30 mouse cellular contexts compared by ENCODE assay signal in genomic region chr19:30051479-30051878, GRCm38 (mm10). TPM values are rescaled to one million over a fixed set of nuclear protein-coding genes. Genes with fewer than 3 reads are reported as not detected.
"Had no signal": no experiment of that assay in that cellular context is flagged by ENCODE, and none has a peak within 500 bp of the region (broad histone marks: within the 10 kb centered on the region; RNA-seq: fewer than 3 reads in every experiment).

No protein-coding gene starts in this region.

- H3K4me1 ChIP-seq: limb, embryonic 10.5 days; limb, embryonic 13.5 days; midbrain, embryonic 10.5 days; neural tube, embryonic 12.5 days had no signal

- H3K27ac ChIP-seq: kidney, postnatal 0 days; layer of hippocampus, adult 2 months; limb, embryonic 10.5 days; limb, embryonic 13.5 days; midbrain, embryonic 10.5 days; neural tube, embryonic 12.5 days; neural tube, embryonic 15.5 days; stomach, postnatal 0 days had no signal

- H3K4me3 ChIP-seq: layer of hippocampus, adult 2 months; limb, embryonic 10.5 days; limb, embryonic 13.5 days; megakaryocyte, embryonic 14.5 days; midbrain, embryonic 10.5 days; neural tube, embryonic 12.5 days; neural tube, embryonic 15.5 days had no signal

- H3K9me3 ChIP-seq: limb, embryonic 10.5 days; limb, embryonic 13.5 days; midbrain, embryonic 10.5 days; neural tube, embryonic 12.5 days; neural tube, embryonic 15.5 days had no signal

- H3K4me2 ChIP-seq: limb, embryonic 13.5 days; lung, embryonic 14.5 days; neural tube, embryonic 12.5 days; neural tube, embryonic 15.5 days had no signal

- H3K9ac ChIP-seq: limb, embryonic 13.5 days; lung, embryonic 14.5 days; neural tube, embryonic 12.5 days; neural tube, embryonic 15.5 days had no signal

- H3K27me3 ChIP-seq: limb, embryonic 13.5 days; megakaryocyte, embryonic 14.5 days; neural tube, embryonic 12.5 days; neural tube, embryonic 15.5 days had no signal

- DNase-seq: kidney, adult 2 months; kidney, postnatal 25 days; layer of hippocampus, adult 9-11 months; lung, embryonic 14.5 days; midbrain, embryonic 14.5 days; right cerebral cortex, adult 18-20 months; right cerebral cortex, postnatal 14 days; right cerebral cortex, postnatal 4 days; thymus, adult 2 months; thymus, postnatal 14 days; thymus, postnatal 4 days had no signal

- ATAC-seq: intestine, postnatal 0 days; lung, postnatal 0 days had no signal

RNA-seq across cellular contexts. Expression of gene Trpd52l3, which starts 47.9 kb away (rescaled TPM):
- total RNA-seq: layer of hippocampus, adult 2 months; layer of hippocampus, postnatal 25 days; left cerebral cortex, adult 18-20 months; left cerebral cortex, postnatal 25 days; liver, adult 2 months had no signal
- polyA plus RNA-seq: intestine, embryonic 14.5 days; intestine, postnatal 0 days; kidney, adult 2 months; kidney, embryonic 14.5 days; kidney, postnatal 0 days; large intestine, adult 2 months; limb, embryonic 10.5 days; limb, embryonic 13.5 days; liver, adult 2 months; lung, embryonic 14.5 days; lung, postnatal 0 days; midbrain, embryonic 10.5 days; midbrain, embryonic 14.5 days; neural tube, embryonic 12.5 days; neural tube, embryonic 15.5 days; stomach, embryonic 14.5 days; stomach, postnatal 0 days had no signal
